Mouse (Mus musculus): ENCODE results near the gene Vmn1r81.

Vmn1r81 gene

DNA sequence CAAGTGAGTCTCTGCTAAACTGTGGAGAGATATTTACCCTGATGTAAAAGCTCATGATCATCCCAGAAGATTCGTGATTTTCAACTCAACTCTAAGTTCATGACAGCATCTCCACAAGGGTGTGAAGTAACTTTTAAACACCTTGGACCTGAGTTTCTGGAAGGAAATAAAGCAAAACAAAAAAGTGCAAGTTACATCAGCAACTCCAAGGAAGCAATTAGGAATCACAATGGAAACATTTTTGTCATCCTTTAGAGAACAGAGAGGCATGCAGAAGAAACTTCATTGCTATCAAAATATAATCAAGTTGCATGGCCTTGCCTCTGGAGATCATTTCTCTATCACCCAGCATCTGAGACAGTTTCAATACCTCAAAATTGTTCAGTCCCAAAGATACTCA, at the start of gene Vmn1r81:
Gene Vmn1r81 (minus strand): TSS at position 101 of the 400 bp plus-strand sequence.
- no peak for DNase-seq (ENCODE audit: inconsistent ontology term)

DNA sequence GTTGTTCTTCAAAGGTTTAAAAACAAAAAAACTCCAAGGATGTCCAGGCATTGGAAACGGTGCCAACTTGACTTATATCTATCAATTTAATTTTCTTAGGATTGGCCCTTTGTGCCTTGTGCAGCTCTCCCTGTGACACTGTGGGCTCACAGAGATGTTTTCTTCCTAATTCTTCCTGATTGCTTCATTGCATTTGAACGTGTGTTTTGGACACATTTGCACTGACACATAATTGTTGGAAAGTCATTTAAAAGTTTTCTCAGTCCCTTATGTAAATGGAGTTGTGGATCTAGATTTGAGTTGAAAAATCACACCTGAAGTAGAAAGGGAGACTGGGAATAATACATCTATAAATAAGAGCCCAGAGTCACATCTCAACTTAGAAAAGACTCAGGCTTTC, 32.1 kb upstream of the Vmn1r81 start, which contains the start of gene Vmn1r82:
Gene Vmn1r82 (plus strand): TSS at position 301 of the 400 bp plus-strand sequence.
- no peak for DNase-seq (ENCODE audit: inconsistent ontology term)

- DNase-seq (ENCODE audit: inconsistent ontology term): no peak
Measured at GRCm38 (mm10) chr7:12204141-12204540, 63.9 kb downstream of the Vmn1r81 start.
